Mouse (Mus musculus): ENCODE data around the gene Ninl.

DNA sequence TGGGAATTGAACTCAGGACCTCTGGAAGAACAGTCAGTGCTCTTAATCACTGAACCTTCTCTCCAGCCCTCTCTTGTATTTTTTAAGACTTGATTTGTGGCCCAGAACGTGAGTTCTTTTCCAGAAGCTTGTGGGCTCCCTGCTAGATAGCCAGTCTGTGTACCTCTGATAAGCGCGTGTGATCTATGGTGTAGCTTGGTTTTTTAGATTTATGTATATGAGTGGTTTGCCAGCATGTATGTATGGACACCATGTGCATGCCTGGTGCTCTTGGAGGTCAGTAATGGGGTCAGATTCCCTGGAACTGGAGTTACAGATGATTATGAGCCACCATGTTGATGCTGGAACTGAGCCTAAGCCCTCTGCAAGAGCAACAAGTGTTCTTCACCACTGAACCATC, 118.6 kb downstream of the Ninl start:
- TF ChIP-seq CTCF (IDR thresholded peaks at IDR 0.05; ENCODE audit: borderline replicate concordance, extremely low read depth, insufficient read depth, insufficient read length) (no peak), POLR2A (IDR thresholded peaks at IDR 0.05; ENCODE audit: borderline replicate concordance, extremely low read depth, insufficient read depth, insufficient read length, poor library complexity, severe bottlenecking) (no peak)
